Mouse (Mus musculus) cerebellum, postnatal 14 days (tissue): Measurements from ENCODE around the gene Smyd4.

ENCODE experiments used
- DNase-seq, 2 experiments: peaks; one replicate each; pipeline ENCODE4 v3.0.0; 2021; ENCODE audit warnings: mixed read lengths in 2 of 2

Smyd4 gene

GRCm38 (mm10) chr11:75420810-75421374 is 72.7 kb downstream of the Smyd4 start:
- no peak for DNase-seq

- DNase-seq, result no peak
These were observed 73.3 kb downstream of the Smyd4 start for GRCm38 (mm10) chr11:75421375-75422012.

- DNase-seq, result no peak
These were observed 74.0 kb downstream of the Smyd4 start, which contains the start of gene Serpinf1 for GRCm38 (mm10) chr11:75422013-75422792. Serpinf1 (minus strand) TSS chr11:75422701.

GRCm38 (mm10) chr11:75423091-75423490 is 74.9 kb downstream of the Smyd4 start:
- no peak for DNase-seq

- DNase-seq, result no peak
These were observed 75.8 kb downstream of the Smyd4 start for GRCm38 (mm10) chr11:75424033-75424432.

GRCm38 (mm10) chr11:75424459-75424858 is 76.2 kb downstream of the Smyd4 start:
- DNase-seq, result no peak

GRCm38 (mm10) chr11:75429019-75429705 is 80.9 kb downstream of the Smyd4 start:
- no peak for DNase-seq

DNA sequence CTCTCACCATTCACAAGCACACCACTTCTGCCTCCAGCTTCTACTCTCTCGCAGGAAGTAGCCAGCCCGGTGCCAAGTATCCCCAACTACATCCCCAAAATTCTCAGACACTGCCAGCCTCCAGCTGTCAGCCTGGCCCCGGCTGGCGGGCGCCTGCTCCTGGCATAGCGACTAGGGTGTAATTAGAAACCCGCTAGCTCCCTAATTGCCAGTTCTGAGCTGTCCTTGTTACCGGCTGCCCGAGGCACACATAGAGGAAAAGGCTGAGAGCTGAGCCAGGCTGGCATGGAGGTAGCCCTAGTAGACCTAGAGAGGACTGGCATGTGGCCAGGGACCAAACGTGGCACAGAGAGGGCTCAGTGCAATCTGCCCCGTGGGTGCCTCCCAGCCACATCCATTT is 83.1 kb downstream of the Smyd4 start:
- DNase-seq, result peak; percentile 80 to 85

DNA sequence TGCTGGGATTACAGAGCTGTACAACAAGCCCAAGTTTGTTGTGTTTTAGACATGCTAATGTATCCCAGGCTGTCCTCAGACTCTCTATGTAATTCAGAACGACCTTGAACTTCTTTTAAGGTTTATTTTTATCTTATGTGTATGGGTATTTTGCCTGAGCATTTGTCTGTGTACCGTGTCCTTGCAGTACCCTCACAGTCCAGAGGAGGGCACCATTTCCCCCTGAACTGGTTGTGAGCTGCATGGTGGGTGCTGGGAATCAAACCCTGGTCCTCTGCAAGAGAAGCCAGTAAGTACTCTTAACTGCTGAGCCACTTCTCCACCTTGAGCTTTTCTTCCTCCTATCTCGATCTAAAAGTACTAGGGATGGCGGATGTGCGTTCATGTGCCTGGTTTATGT is 85.9 kb downstream of the Smyd4 start:
- no peak for DNase-seq

DNA sequence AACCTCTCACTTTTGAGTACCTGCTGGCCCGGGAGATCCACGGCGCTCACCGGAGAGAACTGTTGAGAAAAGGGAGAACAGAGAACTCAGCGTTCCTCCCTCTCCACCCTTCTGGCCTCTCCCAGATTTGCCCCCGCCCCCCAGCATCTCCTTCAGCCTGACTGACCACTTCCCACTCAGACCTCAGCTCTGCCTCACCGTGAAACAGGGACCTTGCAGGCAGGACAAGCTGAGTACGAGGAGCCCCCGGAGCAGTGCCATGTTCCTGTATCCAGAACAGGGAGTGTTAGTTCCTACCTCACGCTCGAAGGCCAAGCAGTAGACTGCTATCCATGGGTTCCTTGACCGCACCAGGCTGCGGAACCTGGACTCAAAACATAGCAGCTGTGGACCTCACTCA is 90.0 kb downstream of the Smyd4 start:
- DNase-seq, result no peak

DNA sequence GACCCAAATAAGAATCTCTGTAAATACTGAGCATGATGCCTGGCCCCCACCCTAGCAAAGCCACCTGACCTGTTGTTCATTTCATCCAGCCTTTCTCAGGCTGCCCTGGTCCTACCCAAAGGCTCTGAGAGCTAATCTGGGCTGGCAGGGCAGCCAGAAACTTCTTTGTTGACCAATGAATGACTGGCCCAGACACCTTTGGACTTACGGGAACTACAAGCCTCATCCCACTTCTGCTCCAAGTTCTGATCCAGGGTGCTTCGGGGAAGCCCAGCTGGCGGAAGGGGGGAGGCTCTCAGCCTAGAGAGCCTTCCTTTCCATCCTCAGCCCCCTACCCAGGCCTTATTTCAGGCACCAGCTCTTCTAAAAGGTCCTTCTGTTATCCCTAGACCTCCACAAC is 90.6 kb downstream of the Smyd4 start:
- DNase-seq, result no peak

- peak in 1 of 2 experiments; percentile 24 for DNase-seq
These were observed 91.1 kb downstream of the Smyd4 start, which contains the start of gene Serpinf2 for GRCm38 (mm10) chr11:75439363-75439762. Serpinf2 (minus strand) TSS chr11:75439591.

- no peak for DNase-seq
These were observed 91.7 kb downstream of the Smyd4 start for GRCm38 (mm10) chr11:75439951-75440350.

DNA sequence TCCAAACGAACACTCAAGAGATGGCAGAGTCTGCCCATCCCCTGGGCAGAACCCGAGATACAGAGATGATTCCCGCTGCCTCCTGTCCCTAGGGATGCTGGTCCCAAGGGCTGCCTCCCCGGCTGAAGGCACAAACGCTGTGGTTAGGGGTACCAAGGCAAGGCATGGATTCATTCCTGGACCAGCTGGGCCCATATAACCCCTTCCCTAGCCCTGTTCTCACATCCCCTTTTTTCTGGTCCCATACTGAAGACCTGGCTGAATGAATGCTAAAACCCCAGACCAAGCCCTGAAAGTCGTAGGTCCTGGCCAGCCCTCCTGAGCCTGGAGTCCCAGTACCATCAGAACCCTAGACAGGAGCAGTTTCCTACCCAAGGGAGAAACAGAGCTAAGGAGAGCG is 92.8 kb downstream of the Smyd4 start:
- DNase-seq, result no peak

GRCm38 (mm10) chr11:75441601-75442000 is 93.4 kb downstream of the Smyd4 start:
- DNase-seq, result peak; percentile 42 to 59

DNA sequence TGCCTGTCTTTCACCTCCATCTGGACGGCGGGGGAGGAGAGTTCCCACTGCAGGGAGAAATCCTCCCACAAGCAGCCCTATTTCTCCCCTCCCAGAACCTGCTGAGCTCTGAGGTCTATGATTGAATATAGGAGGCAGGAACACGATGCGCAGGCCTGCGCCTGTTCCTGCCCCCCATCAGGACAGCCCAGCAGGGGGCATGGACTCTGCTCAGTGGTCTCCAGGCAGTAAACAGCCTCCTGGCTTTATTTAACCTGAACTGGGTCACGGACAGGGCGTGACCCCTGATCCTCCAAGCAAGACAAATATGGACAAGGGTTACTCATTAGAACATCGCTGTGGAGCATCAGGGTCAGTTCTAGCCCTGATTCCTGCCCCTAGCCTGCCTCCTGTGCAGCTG is 95.5 kb downstream of the Smyd4 start:
- DNase-seq, result no peak

GRCm38 (mm10) chr11:75448575-75448974 is 100.3 kb downstream of the Smyd4 start:
- no peak for DNase-seq

GRCm38 (mm10) chr11:75449695-75450094 is 101.5 kb downstream of the Smyd4 start:
- peak; percentile 52 to 61 for DNase-seq

GRCm38 (mm10) chr11:75450304-75450908 is 102.2 kb downstream of the Smyd4 start:
- no peak for DNase-seq

- no peak for DNase-seq
These were observed 102.7 kb downstream of the Smyd4 start for GRCm38 (mm10) chr11:75450936-75451335.

GRCm38 (mm10) chr11:75452081-75452480 is 103.8 kb downstream of the Smyd4 start:
- no peak for DNase-seq

DNA sequence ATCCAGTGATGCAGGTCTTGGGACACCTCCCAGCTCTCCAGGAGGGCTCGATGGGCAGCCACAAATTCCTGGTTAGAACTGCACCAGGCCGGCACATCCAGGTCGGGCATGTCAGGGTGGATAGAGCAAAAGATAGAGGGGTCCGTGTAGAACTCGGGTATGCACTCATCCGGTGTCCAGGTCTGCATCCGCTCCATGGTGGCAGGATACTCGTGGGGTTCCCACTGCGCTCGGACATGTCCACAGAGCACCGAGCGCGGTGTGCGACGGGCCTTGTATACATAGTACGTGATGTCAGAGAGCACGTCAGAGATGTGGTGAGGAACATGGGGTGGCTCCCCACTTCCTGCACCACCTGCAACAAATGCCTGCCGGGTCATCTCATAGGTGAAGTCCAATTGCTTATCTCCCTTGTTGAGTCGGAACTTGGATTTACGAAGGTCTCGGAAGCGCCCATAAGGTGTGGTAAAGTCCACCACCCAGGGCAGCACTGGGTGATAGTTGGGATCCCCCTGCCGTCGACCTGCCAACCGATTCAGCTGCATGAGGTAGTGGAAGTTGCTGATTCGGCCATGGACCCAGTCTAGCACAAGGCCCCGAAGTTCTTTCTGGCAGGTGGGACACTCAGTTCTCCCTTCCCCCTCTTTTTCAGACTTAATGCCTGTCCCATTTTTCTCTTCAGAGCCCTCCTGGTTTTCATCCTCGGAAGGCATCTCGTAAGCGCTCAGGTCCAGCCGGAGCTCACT is 104.8 kb downstream of the Smyd4 start:
- no peak for DNase-seq
